In the genomic region with DNA sequence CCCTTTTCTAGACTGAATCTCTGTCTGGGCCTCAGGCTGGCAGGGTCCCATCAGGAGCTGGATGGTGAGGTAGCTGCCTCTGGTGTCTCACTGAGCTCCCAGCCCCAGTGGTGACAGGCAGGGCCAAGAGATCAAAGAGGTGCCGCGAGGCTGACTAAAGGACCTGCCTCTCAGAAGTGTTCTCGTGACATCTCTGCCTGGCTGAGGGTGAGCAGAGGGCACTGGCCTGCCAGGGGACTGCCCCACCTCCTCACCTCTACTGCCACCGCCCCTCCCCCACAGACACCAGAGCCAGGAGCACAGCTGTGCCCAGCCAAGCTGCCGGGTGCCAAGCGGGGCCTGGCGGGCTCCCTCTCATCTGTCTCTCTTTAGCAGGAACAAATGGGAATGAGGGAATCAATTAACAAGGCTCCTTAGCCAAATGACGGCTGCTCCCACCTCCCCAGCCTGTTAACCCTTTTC, we compare ENCODE assay signal across 8 mouse cellular contexts. TPM values are rescaled to one million over a fixed set of nuclear protein-coding genes. Genes with fewer than 3 reads are reported as not detected.
DNase-seq lines count a peak whose midpoint lies in the region; ATAC-seq lines count a peak whose summit lies in the region.

No protein-coding gene starts in this region.

- peak; percentile 78 for DNase-seq in adrenal gland, adult 2 months
- DNase-seq in adrenal gland, adult 18-20 months (ENCODE audit: low spot score in 2 of 2): no peak
- peak; percentile 53 for DNase-seq in fibroblast of lung, adult 2 months (ENCODE audit: low read depth)
- peak; percentile 84 for DNase-seq in heart, adult 9 months (ENCODE audit: low spot score in 2 of 2)

- H3K9me3 ChIP-seq in kidney, embryonic 14.5 days (ENCODE audit: control insufficient read depth, low read length): no peaks in the 10 kb centered on the region
- no peaks in the 10 kb centered on the region for H3K9me3 ChIP-seq in limb, embryonic 13.5 days
- H3K9me3 ChIP-seq in neural tube, embryonic 13.5 days: no peaks in the 10 kb centered on the region
- no peaks in the 10 kb centered on the region for H3K9me3 ChIP-seq in liver, embryonic 12.5 days (replicated peaks)

- ATAC-seq in kidney, embryonic 14.5 days (ENCODE audit: low FRiP score, low TSS enrichment): peak; percentile 47
- ATAC-seq in limb, embryonic 13.5 days (ENCODE audit: low FRiP score, low read depth): no peak; the same call in 1 of the 2 replicates
- peak; percentile 45; the same call in 1 of the 2 replicates for ATAC-seq in neural tube, embryonic 13.5 days (ENCODE audit: low read depth)
- ATAC-seq in liver, embryonic 12.5 days: no peak

- WGBS in kidney, embryonic 14.5 days: 3% methylated on average over 8 of the region's 8 CpGs
- WGBS in limb, embryonic 13.5 days: 4% methylated on average over 8 of the region's 8 CpGs
- WGBS in neural tube, embryonic 13.5 days: 3% methylated on average over 8 of the region's 8 CpGs
- 46% methylated on average over 8 of the region's 8 CpGs for WGBS in liver, embryonic 12.5 days (ENCODE audit: insufficient replicate concordance)

- H3K4me2 ChIP-seq in kidney, embryonic 14.5 days (replicated peaks; ENCODE audit: low read depth, low read length): 0 out of 2 replicates have a peak overlapping the region, but pooled peaks have one; percentile 10
- 0 out of 2 replicates have a peak overlapping the region, but pooled peaks have one; percentile 9 for H3K4me2 ChIP-seq in limb, embryonic 13.5 days (replicated peaks)
- H3K4me2 ChIP-seq in neural tube, embryonic 13.5 days: peak overlapping the region; percentile 18; the same call in 1 of the 2 replicates
- no peak overlapping the region for H3K4me2 ChIP-seq in liver, embryonic 12.5 days

- H3K9ac ChIP-seq in kidney, embryonic 14.5 days (ENCODE audit: low read depth, low read length): no peak overlapping the region
- H3K9ac ChIP-seq in limb, embryonic 13.5 days: no peak overlapping the region
- peak overlapping the region; percentile 49; the same call in 1 of the 2 replicates for H3K9ac ChIP-seq in neural tube, embryonic 13.5 days
- H3K9ac ChIP-seq in liver, embryonic 12.5 days: no peak overlapping the region

- H3K27ac ChIP-seq in kidney, embryonic 14.5 days (ENCODE audit: low read depth, low read length): no peak overlapping the region
- H3K27ac ChIP-seq in limb, embryonic 13.5 days: peak overlapping the region; percentile 16; the same call in 1 of the 2 replicates
- peak overlapping the region; percentile 88 for H3K27ac ChIP-seq in neural tube, embryonic 13.5 days (replicated peaks)
- no peak overlapping the region for H3K27ac ChIP-seq in liver, embryonic 12.5 days

- H3K36me3 ChIP-seq in kidney, embryonic 14.5 days (ENCODE audit: control insufficient read depth, insufficient read depth, low read length): no peaks in the 10 kb centered on the region
- no peaks in the 10 kb centered on the region for H3K36me3 ChIP-seq in limb, embryonic 13.5 days
- H3K36me3 ChIP-seq in neural tube, embryonic 13.5 days: no peaks in the 10 kb centered on the region
- H3K36me3 ChIP-seq in liver, embryonic 12.5 days: no peaks in the 10 kb centered on the region

- no peaks in the 10 kb centered on the region for H3K27me3 ChIP-seq in kidney, embryonic 14.5 days (ENCODE audit: control insufficient read depth, insufficient read depth, low read length)
- H3K27me3 ChIP-seq in limb, embryonic 13.5 days: 0 out of 2 replicates have a peak, but pooled peaks cover 5% of the 10 kb centered on the region
- no peaks in the 10 kb centered on the region; the same call in 1 of the 2 replicates for H3K27me3 ChIP-seq in neural tube, embryonic 13.5 days
- H3K27me3 ChIP-seq in liver, embryonic 12.5 days (replicated peaks): peaks cover 34% of the 10 kb centered on the region

- peaks cover 28% of the 10 kb centered on the region for H3K4me1 ChIP-seq in kidney, embryonic 14.5 days (ENCODE audit: control insufficient read depth, insufficient read depth, low read length)
- H3K4me1 ChIP-seq in limb, embryonic 13.5 days: peaks cover 32% of the 10 kb centered on the region
- H3K4me1 ChIP-seq in neural tube, embryonic 13.5 days (replicated peaks): peaks cover 73% of the 10 kb centered on the region
- H3K4me1 ChIP-seq in liver, embryonic 12.5 days: no peaks in the 10 kb centered on the region

- H3K4me3 ChIP-seq in kidney, embryonic 14.5 days (ENCODE audit: low read length): no peak overlapping the region
- no peak overlapping the region for H3K4me3 ChIP-seq in limb, embryonic 13.5 days
- no peak overlapping the region for H3K4me3 ChIP-seq in neural tube, embryonic 13.5 days
- no peak overlapping the region for H3K4me3 ChIP-seq in liver, embryonic 12.5 days

RNA-seq across cellular contexts. Expression of gene Foxo6, which starts 38.3 kb away (rescaled TPM):
- total RNA-seq in adrenal gland, adult 2 months (2021): 1 to 10 TPM in 1 of 2 experiments, under 1 TPM in 1; 0.58 to 2.8 TPM
- 2.2 and 3.6 TPM in 2 replicates for polyA plus RNA-seq in adrenal gland, adult 2 months (2012; rRNA removed)
- total RNA-seq in adrenal gland, adult 18-20 months (2021): under 1 TPM; 0.40 to 0.64 TPM
- 0.15 and 0.23 TPM in 2 replicates for polyA plus RNA-seq in kidney, embryonic 14.5 days (2014; fragmentation: Nextera tagmentation; extraction: Ambion mirVana)
- 0.05 and 0.11 TPM in 2 replicates for polyA plus RNA-seq in limb, embryonic 13.5 days (2015; fragmentation: Nextera tagmentation; extraction: Ambion mirVana)
- polyA plus RNA-seq in neural tube, embryonic 13.5 days (2015; fragmentation: Nextera tagmentation; extraction: Ambion mirVana): 0.62 and 1.0 TPM in 2 replicates
- not detected in 2 replicates for polyA plus RNA-seq in liver, embryonic 12.5 days (2016; fragmentation: Nextera tagmentation; extraction: Ambion mirVana)

Comparison
In these comparisons a context has a peak if more than half of its experiments do, and no peak if none do; other contexts are left out.
1. DNase-seq: peak in adrenal gland, adult 2 months (single experiment), fibroblast of lung, adult 2 months (single experiment) and heart, adult 9 months (2 of 2); none in adrenal gland, adult 18-20 months (0 of 2).
2. ATAC-seq: peak in kidney, embryonic 14.5 days (single experiment) and neural tube, embryonic 13.5 days (single experiment); none in limb, embryonic 13.5 days (single experiment) and liver, embryonic 12.5 days (single experiment).
3. H3K27ac ChIP-seq: peak in limb, embryonic 13.5 days (single experiment) and neural tube, embryonic 13.5 days (single experiment); none in kidney, embryonic 14.5 days (single experiment) and liver, embryonic 12.5 days (single experiment).